Mouse (Mus musculus) ES-E14 (cell line): ENCODE measurements at regions not wholly inside any gene's neighbourhood (a gene's known extent, or its start where the extent isn't known, plus 50 kb on each side); places are given as distances from the start of the nearest gene placed in this dataset.

ENCODE experiments used
- HCFC1 ChIP-seq: IDR thresholded peaks from 2 replicates; pipeline ENCODE4 v1.6.1; 2012; ENCODE audit warnings: low read length, inconsistent platforms, borderline replicate concordance; ENCODE audit not compliant: insufficient read depth
- ZNF384 ChIP-seq: IDR thresholded peaks from 2 replicates; pipeline ENCODE4 v1.6.1; 2012; ENCODE audit warnings: low read depth, low read length, inconsistent platforms

DNA sequence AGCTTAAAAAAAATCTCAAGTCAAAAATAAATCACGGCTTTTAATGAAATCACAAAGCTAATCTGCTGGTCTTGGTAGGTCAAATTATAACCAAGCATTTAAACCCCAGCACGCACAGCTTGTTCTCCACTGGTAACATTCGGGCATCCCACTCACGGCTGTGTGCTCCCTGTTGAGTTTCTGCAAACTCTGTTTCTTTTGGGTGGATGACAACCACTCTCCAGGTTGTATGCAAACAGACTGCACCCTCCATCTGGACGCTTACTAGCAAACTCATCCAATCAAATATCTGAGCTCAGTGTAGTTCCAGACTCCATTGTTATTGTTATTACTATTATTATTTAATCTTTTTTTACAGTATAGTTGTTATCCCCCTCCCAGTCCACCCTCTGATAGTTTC lies 213.9 kb downstream of the Fam173b start:
- TF ChIP-seq HCFC1 (no peak), ZNF384 (no peak)
